Mouse (Mus musculus): ENCODE data around the gene H2-DMa. TPM values are rescaled to one million over a fixed set of nuclear protein-coding genes. Genes with fewer than 3 reads are reported as not detected.

H2-DMa gene
- polyA plus RNA-seq, 1 experiment from 2014 or later: 11.1 TPM

- no peak overlapping the region for H3K4me2 ChIP-seq
- 40% methylated on average over 9 of the region's 9 CpGs for WGBS
- 0 out of 2 replicates have a peak, but pooled peaks cover 4% of the 10 kb centered on the region for H3K9me3 ChIP-seq
- no peak overlapping the region for H3K27ac ChIP-seq
- no peaks in the 10 kb centered on the region for H3K4me1 ChIP-seq (replicated peaks)
- ATAC-seq (ENCODE audit: insufficient number of reproducible peaks, insufficient read depth, low FRiP score, low TSS enrichment, low read depth): no peak
- H3K27me3 ChIP-seq: peaks cover 19% of the 10 kb centered on the region
- H3K36me3 ChIP-seq: no peaks in the 10 kb centered on the region
- no peak overlapping the region for H3K9ac ChIP-seq (replicated peaks)
- no peak overlapping the region for H3K4me3 ChIP-seq (replicated peaks)
Observed at GRCm38 (mm10) chr17:34164202-34164895, 45.0 kb downstream of the H2-DMa start.

GRCm38 (mm10) chr17:34165033-34165730 is 45.8 kb downstream of the H2-DMa start:
- 80% methylated on average over 6 of the region's 6 CpGs for WGBS

GRCm38 (mm10) chr17:34169279-34169678 is 49.9 kb downstream of the H2-DMa start:
- Histone ChIP-seq H3K4me2 (no peak overlapping the region), H3K27ac (no peak overlapping the region), H3K27me3 (peaks cover 12% of the 10 kb centered on the region), H3K4me3 (replicated peaks) (no peak overlapping the region), H3K36me3 (no peaks in the 10 kb centered on the region), H3K4me1 (replicated peaks) (no peaks in the 10 kb centered on the region), H3K9ac (replicated peaks) (no peak overlapping the region), H3K9me3 (peaks cover 11% of the 10 kb centered on the region; the same call in 1 of the 2 replicates)
- ATAC-seq (ENCODE audit: insufficient number of reproducible peaks, insufficient read depth, low FRiP score, low TSS enrichment, low read depth): no peak
- WGBS: 8% methylated on average over 2 of the region's 2 CpGs

More at GRCm38 (mm10) chr17:34165033-34165730, 45.8 kb downstream of the H2-DMa start:
- Histone ChIP-seq H3K4me3 (replicated peaks) (no peak overlapping the region), H3K4me1 (replicated peaks) (no peaks in the 10 kb centered on the region), H3K27me3 (peaks cover 15% of the 10 kb centered on the region), H3K36me3 (no peaks in the 10 kb centered on the region), H3K9ac (replicated peaks) (no peak overlapping the region), H3K9me3 (0 out of 2 replicates have a peak, but pooled peaks cover 4% of the 10 kb centered on the region), H3K4me2 (no peak overlapping the region), H3K27ac (no peak overlapping the region)
- no peak for ATAC-seq (ENCODE audit: insufficient number of reproducible peaks, insufficient read depth, low FRiP score, low TSS enrichment, low read depth)

GRCm38 (mm10) chr17:34170487-34170876 is 51.1 kb downstream of the H2-DMa start:
- Histone ChIP-seq H3K4me1 (replicated peaks) (no peaks in the 10 kb centered on the region), H3K4me2 (no peak overlapping the region), H3K4me3 (replicated peaks) (no peak overlapping the region), H3K9me3 (peaks cover 9% of the 10 kb centered on the region; the same call in 1 of the 2 replicates), H3K36me3 (no peaks in the 10 kb centered on the region), H3K27me3 (peaks cover 10% of the 10 kb centered on the region), H3K27ac (no peak overlapping the region), H3K9ac (replicated peaks) (no peak overlapping the region)
- 34% methylated on average over 4 of the region's 4 CpGs for WGBS
- no peak for ATAC-seq (ENCODE audit: insufficient number of reproducible peaks, insufficient read depth, low FRiP score, low TSS enrichment, low read depth)

- WGBS: 41% methylated on average over 13 of the region's 13 CpGs
- no peak overlapping the region for H3K4me3 ChIP-seq (replicated peaks)
- H3K4me2 ChIP-seq: no peak overlapping the region
- no peak overlapping the region for H3K27ac ChIP-seq
- H3K4me1 ChIP-seq (replicated peaks): no peaks in the 10 kb centered on the region
- no peak for ATAC-seq (ENCODE audit: insufficient number of reproducible peaks, insufficient read depth, low FRiP score, low TSS enrichment, low read depth)
- peaks cover 10% of the 10 kb centered on the region for H3K27me3 ChIP-seq
- H3K36me3 ChIP-seq: no peaks in the 10 kb centered on the region
- H3K9me3 ChIP-seq: peaks cover 7% of the 10 kb centered on the region; the same call in 1 of the 2 replicates
- H3K9ac ChIP-seq (replicated peaks): no peak overlapping the region
Observed at GRCm38 (mm10) chr17:34170877-34171498, 51.6 kb downstream of the H2-DMa start.

GRCm38 (mm10) chr17:34172528-34172927 is 53.2 kb downstream of the H2-DMa start:
- whole genome bisulfite sequencing: 96% methylated on average over 5 of the region's 5 CpGs
- Histone ChIP-seq H3K9ac (replicated peaks) (no peak overlapping the region), H3K4me3 (replicated peaks) (no peak overlapping the region), H3K27me3 (peaks cover 10% of the 10 kb centered on the region), H3K36me3 (no peaks in the 10 kb centered on the region), H3K4me1 (replicated peaks) (no peaks in the 10 kb centered on the region), H3K9me3 (peaks cover 18% of the 10 kb centered on the region; the same call in 1 of the 2 replicates), H3K27ac (no peak overlapping the region), H3K4me2 (no peak overlapping the region)
- ATAC-seq (ENCODE audit: insufficient number of reproducible peaks, insufficient read depth, low FRiP score, low TSS enrichment, low read depth): no peak

GRCm38 (mm10) chr17:34174075-34174474 is 54.7 kb downstream of the H2-DMa start:
- H3K36me3 ChIP-seq: no peaks in the 10 kb centered on the region
- peaks cover 18% of the 10 kb centered on the region; the same call in 1 of the 2 replicates for H3K9me3 ChIP-seq
- no peak for ATAC-seq (ENCODE audit: insufficient number of reproducible peaks, insufficient read depth, low FRiP score, low TSS enrichment, low read depth)
- no peak overlapping the region for H3K4me3 ChIP-seq (replicated peaks)
- no peak overlapping the region for H3K4me2 ChIP-seq
- H3K9ac ChIP-seq (replicated peaks): no peak overlapping the region
- WGBS: 42% methylated on average over 1 of the region's 1 CpGs
- peaks cover 4% of the 10 kb centered on the region; the same call in 1 of the 2 replicates for H3K27me3 ChIP-seq
- no peaks in the 10 kb centered on the region for H3K4me1 ChIP-seq (replicated peaks)
- H3K27ac ChIP-seq: no peak overlapping the region

- peaks cover 11% of the 10 kb centered on the region; the same call in 1 of the 2 replicates for H3K27me3 ChIP-seq
- no peak overlapping the region for H3K27ac ChIP-seq
- ATAC-seq (ENCODE audit: insufficient number of reproducible peaks, insufficient read depth, low FRiP score, low TSS enrichment, low read depth): no peak
- H3K4me1 ChIP-seq (replicated peaks): no peaks in the 10 kb centered on the region
- no peak overlapping the region for H3K4me3 ChIP-seq (replicated peaks)
- 78% methylated on average over 4 of the region's 4 CpGs for WGBS
- H3K9me3 ChIP-seq: peaks cover 18% of the 10 kb centered on the region; the same call in 1 of the 2 replicates
- no peak overlapping the region for H3K9ac ChIP-seq (replicated peaks)
- H3K36me3 ChIP-seq: no peaks in the 10 kb centered on the region
- no peak overlapping the region for H3K4me2 ChIP-seq
Observed at GRCm38 (mm10) chr17:34177179-34177578, 57.8 kb downstream of the H2-DMa start.

- no peak overlapping the region for H3K27ac ChIP-seq
- no peak for ATAC-seq (ENCODE audit: insufficient number of reproducible peaks, insufficient read depth, low FRiP score, low TSS enrichment, low read depth)
- H3K4me2 ChIP-seq: no peak overlapping the region
- 65% methylated on average over 6 of the region's 6 CpGs for WGBS
- no peak overlapping the region for H3K9ac ChIP-seq (replicated peaks)
- peaks cover 11% of the 10 kb centered on the region; the same call in 1 of the 2 replicates for H3K9me3 ChIP-seq
- no peaks in the 10 kb centered on the region for H3K4me1 ChIP-seq (replicated peaks)
- H3K4me3 ChIP-seq (replicated peaks): no peak overlapping the region
- peaks cover 29% of the 10 kb centered on the region for H3K27me3 ChIP-seq
- H3K36me3 ChIP-seq: no peaks in the 10 kb centered on the region
Observed at GRCm38 (mm10) chr17:34179019-34179418, 59.7 kb downstream of the H2-DMa start.

GRCm38 (mm10) chr17:34179913-34180859 is 60.8 kb downstream of the H2-DMa start:
- Histone ChIP-seq H3K27ac (no peak overlapping the region), H3K36me3 (no peaks in the 10 kb centered on the region), H3K9ac (replicated peaks) (no peak overlapping the region), H3K27me3 (peaks cover 38% of the 10 kb centered on the region), H3K9me3 (peaks cover 11% of the 10 kb centered on the region; the same call in 1 of the 2 replicates), H3K4me2 (no peak overlapping the region), H3K4me1 (replicated peaks) (no peaks in the 10 kb centered on the region), H3K4me3 (replicated peaks) (no peak overlapping the region)
- ATAC-seq (ENCODE audit: insufficient number of reproducible peaks, insufficient read depth, low FRiP score, low TSS enrichment, low read depth): no peak
- WGBS: 73% methylated on average over 13 of the region's 13 CpGs

Data from limb, embryonic 12.5 days (tissue).